Mouse (Mus musculus): ENCODE data around the gene Kcnq1. TPM values are rescaled to one million over a fixed set of nuclear protein-coding genes. Genes with fewer than 3 reads are reported as not detected.

Kcnq1 gene
- total RNA-seq, 2 experiments from 2014 or later = 6.0 to 7.7 TPM

DNA sequence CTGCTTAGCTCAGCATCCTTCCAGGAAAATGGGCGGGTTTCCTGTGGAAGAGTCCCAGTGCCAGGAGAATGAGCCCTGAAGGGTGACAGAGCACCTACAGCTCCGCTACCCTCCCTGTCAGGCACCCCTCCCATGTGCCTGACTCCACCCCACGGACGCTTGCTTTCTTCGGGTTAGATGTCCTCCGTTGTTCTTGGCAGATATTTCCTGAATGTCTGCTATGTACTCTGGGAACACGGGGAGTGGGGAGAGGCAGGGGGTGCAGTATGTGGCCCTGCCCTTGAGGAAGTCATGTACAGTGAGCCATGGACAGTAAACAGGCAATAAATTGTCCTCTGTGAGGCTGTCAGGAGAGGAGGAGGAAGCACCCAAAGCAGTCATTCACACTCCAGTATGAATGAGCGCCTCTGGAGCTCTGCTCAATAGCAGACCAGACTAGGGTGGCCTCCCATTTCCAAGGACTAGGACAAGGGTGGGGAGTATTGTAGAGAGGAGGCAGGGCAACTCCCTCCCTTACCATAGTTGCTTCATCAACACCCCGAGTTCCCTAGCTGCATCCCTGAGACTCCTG, 301.9 kb downstream of the Kcnq1 start:
- no peak for DNase-seq (ENCODE audit: low spot score in 2 of 2)

DNA sequence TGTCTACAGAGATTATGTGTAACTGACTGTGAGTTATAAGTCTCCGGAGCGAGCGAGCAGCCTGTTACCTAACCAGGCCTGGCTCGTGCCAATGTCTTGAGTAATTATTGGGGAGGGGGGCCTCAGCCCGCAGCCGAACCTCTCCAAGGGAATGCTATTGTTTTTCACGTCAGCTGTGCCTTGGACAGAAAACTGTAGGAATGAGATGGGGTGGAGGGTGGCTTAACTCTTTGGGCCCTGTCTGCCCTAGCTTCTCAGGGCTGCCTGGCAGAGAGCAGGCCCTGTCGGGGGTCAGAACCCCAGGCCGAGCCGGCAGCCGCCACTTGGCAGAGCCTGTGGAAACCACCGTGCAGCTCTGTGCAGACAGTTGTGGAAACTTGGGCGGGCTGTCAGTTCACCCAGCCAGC, 302.5 kb downstream of the Kcnq1 start:
- peak in 1 of 2 experiments; percentile 60 for DNase-seq (ENCODE audit: low spot score in 2 of 2)

DNA sequence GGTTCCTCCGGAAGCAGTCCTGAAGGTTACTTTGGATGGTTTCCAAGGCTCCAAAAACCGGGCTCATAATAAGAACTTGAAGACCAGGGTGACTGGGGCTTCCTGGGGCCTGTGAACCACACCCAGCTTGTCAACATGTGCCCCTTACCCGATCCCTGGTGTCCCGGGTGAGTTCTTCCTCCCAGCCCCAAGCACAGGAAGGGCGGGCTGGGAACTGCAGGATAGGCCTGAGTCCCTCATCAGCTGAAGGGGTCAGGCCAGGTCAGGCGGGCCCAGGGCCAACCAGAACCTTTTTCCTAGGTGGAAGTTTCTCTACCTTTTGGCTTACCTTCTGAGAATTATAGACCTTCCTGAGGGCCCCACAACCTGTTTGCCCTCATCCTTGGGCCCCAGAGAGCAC, 306.4 kb downstream of the Kcnq1 start:
- no peak for DNase-seq (ENCODE audit: low spot score in 2 of 2)

DNA sequence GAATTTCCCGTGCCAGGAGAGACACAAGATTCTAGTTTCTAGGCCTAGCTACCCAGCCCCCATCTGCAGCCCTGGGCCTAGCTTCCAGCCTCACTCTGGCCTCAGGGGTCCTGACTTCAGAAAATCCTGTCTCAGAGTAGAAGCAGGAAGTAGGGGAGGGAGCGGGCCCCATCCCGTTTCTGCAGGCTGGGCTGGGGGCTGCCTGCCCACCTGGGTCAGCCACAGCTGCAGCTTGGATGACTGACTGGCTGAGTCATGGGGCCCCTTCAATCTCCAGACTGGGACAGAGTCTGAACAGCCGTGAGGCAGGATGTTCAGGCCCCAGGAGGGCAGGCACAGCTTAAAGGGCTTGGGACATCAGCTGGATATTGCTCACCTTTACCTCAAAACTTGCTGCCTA, 308.9 kb downstream of the Kcnq1 start:
- no peak for DNase-seq (ENCODE audit: low spot score in 2 of 2)

DNA sequence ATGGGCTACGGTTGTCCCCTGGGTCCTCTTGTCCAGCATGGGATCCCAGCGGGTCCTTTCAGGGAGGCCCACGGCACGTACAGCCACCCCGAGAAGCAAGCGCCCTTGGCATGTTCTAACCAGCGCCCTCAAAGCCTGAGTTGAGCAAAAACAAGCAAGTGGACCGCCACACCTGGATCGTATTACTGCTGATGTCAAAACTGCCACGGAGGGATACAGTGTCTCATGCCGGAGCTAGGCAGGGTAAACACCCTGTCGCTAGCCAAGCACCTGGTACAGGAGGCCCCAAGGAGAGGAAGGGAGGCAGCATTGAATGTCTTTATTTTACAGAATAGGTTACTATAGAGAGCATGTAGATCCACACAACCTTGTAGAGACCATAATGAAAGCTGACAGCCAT, 310.2 kb downstream of the Kcnq1 start:
- DNase-seq (ENCODE audit: low spot score in 2 of 2) = no peak

DNA sequence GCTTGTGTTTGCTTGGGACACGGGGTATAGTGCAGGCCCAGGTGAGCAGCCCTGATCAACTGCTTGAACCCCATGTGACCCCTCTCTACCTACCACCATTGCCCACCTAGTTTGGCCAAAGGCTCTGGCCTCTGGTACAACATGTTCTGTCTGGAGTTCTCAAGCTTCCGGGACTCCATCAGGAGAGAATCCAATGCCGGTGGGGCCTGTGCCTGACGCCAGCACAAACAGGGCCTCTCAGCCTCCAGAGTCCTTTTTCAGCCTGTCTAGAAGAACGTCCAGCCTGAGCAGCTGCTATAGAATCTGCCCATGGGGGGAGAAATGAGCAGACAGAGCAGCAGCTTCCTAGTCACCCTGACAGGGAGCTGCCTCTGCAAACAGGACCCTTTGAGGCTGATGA, 311.7 kb downstream of the Kcnq1 start:
- no peak for DNase-seq (ENCODE audit: low spot score in 2 of 2)

DNA sequence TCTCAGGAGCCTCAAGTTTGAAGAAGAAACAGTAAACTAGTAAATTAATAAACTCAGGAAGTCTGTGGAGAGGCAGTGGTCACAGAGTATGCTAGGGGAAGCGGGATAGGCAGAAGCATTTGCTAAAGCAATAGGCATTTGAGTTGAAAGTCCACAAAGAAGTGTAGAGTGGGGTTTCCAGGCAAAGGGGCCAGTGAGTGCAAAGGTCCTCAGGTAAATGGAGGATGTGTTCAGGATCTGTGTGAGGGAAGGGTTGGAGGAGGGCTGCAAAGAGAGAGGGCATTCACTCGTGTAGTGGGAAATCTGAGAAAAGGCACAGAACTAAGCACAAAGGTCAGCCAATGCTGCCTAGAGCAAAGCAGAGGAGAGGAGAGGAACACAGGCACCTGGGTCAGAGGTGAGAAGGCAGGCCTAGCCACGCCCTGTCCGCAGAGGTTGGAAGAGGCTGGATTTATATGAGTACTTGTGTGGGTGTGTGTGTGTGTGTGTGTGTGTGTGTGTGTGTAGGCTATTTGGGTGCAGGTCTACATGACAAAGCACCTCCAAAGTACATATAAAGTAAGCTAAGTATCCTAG, 313.5 kb downstream of the Kcnq1 start:
- DNase-seq (ENCODE audit: low spot score in 2 of 2) = no peak

DNA sequence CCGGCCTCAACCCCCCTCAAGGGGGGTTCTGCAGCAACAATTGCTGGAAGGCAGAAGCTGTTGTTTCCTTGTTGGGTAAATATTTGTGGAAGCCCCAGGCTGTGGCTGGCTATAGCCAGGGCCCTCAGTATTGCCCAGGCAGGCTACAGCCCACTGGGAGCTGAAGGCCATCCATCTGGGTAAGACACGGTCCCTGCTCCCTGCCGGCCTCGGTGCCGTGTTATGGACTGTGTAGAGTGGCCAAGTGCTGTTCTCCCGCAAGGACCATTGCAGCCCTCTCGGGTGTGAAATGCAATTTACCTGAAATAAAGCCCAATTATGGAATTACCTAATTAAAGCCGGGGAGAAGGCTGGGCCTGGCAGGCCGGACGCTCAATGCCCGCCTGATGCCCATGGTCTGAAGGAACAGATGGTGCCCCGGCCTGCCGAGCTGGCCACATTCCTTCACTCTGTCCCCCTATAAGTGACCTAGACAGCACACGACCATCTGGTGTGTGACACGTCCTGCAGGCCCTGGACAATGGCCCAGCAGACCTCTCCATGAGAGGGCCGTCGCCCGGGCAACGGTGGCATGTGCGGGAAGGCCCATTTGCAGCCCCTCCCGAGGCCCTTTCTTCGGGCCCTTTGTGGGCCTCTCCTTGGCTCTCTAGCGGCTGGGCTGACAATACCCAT, 322.1 kb downstream of the Kcnq1 start:
- peak in 1 of 2 experiments; percentile 53 for DNase-seq (ENCODE audit: low spot score in 2 of 2)

DNA sequence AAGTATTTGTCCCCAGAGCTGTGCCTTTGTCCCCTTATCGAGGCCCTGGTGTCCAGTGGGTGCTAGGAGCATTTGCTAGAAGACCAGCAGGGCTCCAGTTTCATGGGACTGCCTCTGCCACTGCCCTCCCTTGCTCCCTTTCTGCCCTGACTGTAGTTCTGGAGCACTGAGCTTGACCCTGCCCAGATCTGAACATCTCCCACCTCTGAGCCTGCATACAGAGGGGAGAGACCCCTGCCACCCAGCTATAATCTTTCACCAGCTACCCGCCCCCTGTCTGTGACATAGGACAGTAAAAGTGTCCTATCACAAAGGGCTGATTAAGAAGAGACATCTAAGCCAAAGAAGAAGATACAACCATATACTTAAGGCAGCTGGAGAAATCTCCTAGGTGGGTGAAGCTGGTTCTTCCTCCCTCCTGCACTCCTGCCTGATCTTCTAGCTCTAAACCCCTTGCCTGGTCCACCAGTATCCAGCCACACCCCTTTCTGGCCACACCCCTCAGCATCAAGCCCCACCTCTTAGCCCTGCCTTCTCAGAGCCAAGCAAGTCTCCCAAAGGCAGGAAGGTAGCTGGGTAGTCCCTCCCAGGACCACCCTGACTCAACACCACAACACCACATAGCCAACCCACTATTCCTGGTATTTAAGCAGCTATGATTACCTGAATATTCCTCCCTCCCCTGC, 322.8 kb downstream of the Kcnq1 start:
- no peak for DNase-seq (ENCODE audit: low spot score in 2 of 2)

DNA sequence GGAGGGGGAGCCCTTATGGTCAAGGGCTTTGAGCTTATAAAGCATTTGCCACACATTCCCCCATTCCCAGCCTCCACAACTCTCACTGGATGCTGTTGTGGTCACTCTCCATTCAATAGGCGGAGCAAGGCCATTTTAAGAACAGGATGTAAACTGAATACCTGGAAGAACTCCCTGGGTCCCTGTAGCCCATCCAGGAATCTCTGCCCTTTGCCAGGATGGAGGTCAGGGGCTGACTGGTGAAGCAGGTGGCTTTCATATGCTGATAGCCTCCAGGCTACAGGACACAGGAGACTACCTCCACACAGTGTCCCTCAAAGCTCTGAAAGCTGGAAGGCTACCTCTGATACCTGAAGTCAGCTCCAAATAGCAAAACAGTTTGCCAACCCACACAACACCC, 326.5 kb downstream of the Kcnq1 start:
- DNase-seq (ENCODE audit: low spot score in 2 of 2) = no peak

DNA sequence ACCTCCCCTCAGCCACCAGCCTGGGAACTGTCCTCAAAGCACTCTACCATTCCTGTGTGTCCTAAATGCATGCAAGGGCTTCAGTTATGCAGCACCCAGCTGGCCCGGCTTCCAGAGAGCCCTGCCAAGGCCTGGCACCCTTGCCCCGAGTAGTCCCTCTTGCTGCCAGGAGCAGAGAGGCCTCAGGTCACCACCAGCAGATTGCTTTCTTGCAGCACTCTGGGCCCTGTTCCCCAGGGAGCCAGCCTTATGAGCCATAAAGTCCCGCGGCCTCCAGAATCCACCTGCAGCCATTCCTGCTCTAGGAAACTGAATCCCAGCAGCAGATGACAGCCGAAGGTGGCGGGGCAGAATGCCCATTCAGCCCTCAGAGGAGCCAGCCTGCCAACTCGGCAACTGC, 327.2 kb downstream of the Kcnq1 start:
- peak in 1 of 2 experiments; percentile 47 for DNase-seq (ENCODE audit: low spot score in 2 of 2)

DNA sequence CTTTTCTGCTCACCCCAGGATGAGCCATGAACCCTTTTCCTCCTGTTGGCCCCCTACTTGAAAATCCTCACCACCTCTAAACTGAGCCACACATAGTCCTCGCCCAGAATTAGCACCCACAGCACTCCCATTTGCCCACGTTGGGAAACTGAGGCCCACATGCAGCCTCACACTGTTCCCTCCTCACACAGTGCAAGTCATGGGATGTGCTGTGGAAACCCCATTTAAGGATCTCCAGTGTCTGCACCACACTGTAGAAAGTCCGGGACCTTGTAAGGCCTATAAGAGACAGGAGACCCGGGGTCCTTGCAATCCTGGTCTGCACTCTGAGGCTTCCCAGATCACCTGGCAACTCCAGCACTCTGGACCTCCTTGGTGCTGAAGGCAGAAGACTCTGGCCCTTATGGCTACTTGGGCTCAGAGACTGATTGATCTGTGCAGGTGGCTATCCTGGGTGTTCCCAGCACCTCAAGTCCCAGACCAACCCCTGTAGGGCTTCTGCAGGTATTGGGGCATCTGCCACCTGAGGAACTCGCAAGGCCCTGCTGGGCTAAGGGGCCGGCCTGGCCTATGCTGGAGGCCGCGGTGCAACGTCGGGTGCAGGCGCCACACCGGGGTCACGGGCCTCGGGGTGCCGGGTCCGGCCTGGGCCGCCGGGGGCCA, 331.2 kb downstream of the Kcnq1 start:
- DNase-seq (ENCODE audit: low spot score in 2 of 2) = no peak

DNA sequence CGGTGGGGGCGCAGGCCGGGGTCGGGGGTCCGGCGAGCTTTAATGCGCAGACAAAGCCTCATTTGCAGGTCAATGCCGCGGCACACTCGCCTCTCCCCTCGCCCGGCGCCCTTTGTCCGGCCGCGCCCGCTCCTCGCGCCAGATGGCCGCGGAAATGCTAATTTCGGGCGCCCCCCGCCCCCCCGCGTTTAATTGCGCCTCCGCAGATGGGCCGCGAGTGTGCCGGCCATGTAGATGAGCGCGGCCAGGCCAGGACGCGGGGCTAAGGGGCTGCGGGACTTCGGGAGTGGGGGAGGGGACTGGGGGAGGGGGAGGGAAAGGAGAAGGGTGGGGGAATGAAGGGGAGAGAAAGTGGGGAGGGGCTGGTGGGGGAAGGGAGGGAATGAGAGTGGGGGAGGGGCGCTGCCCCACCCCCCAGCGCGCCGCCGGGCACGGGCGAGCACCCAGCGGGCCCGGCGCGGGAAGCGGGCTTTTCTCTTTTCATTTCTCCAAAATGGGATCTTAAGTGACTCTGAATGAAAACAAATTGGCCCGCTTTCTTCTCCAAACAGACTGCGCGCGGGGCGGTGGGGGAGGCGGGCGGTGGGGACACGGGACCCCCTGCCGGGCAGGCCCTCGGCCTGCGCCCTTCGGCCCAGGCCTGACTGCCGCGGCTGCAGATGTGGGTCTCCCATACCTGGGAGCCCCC, 331.9 kb downstream of the Kcnq1 start:
- DNase-seq (ENCODE audit: low spot score in 2 of 2) = peak in 1 of 2 experiments; percentile 31

DNA sequence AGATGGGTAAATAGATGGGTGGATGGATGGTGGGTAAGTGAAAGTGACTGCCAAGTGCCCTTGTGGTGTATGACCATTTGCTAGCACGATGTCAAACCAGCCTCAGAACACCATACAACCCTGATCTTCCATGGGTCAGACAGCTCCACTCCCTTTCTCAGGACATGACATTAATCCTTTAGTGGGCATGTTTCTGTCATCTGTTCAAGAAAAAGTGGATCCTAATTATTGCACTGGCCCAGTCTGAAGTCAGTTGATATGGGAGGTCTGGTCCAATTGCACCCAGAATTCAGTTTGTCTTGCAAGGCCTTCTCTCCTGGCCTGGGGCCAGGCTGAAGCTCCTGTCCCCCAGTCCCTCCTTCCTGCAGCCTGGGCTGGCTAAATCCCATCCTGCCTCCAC, 332.8 kb downstream of the Kcnq1 start:
- DNase-seq (ENCODE audit: low spot score in 2 of 2) = no peak

DNA sequence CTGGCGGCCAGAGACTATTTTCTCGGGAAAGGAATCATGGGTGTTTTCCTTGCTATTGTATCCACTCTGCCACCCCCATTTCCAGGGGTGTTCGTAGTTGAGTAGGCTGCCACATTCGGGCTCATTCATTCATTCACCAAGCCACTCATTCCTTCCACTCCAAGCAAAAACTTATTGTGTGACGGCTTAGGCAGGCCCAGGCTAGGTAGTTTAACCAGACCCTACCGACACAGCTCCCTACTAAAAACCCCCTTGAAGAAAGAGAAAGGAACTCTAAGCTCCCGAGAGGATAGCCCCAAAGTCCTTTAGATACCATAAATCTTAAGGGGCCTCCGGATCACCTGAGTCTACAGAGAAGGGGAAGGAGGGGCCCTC, 338.4 kb downstream of the Kcnq1 start:
- no peak for DNase-seq (ENCODE audit: low spot score in 2 of 2)

DNA sequence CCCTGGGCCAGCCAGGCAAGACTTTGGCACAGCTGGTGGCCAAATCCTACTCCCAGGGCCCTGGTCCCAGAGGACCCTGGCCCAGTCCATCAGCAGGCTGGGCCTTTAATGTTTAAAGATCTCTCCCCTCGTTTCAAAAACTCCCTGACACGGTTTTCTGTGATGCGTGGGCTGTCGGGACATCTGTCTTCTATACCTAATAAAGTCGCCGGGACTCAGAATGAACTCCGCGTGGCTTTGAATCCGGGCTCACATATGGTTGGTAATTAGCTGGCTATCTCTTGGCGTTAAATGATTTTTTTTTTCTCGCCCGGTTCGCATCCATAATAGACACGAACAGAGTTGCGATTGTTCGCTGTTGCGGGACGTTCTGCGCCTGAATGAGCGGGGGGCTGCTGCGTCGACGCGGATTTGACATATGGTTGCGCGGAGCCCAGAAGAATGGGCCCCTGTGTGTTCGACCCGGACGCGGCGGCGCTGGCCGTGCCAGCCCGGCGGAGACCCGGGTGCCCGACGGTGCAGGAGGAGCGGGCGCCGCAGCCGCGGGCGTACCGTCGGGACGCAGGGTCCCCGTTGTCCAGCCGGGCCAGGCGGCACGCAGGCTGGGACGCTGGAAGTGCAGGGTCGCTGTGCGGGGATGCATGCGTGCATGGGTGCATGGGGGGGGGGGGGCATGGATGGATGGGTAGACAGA, 338.9 kb downstream of the Kcnq1 start:
- DNase-seq (ENCODE audit: low spot score in 2 of 2) = no peak

DNA sequence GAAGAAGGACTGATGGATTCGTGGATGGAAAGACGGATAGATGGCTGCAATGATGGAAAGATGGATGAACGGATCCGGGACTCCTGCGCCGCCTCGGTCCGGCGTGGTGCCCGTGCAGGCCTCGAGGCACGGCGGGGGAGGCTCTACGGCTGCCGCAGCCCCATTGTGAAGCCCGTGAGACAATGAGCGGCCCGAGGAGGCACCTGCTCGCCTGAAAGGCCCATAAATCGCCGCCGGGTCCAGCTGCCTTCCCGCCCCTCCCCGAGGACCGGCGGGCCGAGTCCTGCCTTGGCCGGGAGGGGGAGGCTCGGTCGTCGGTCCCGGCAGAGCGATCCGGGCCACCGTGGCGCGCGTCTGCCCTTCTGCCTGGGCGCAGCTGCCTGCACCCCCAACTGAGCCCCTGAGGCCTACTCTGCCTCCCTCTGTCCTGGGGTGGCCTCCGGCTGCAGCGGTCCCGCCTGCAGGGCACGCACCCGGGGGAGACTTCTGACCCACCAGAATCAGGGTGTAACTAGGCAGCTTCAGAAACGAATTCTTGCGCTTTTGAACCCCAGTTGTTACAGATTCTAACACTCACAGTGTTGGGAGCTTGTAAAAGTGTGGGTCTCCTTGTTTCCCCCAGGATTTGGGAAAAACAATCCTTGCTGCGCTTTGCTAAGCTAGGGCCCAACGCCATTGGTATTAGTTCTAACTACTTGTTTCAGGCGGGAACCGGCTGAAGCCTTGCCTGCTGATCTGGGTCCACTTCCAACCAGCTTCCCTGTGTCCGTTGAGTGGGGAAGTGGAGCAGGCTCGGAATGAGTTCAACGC, 339.7 kb downstream of the Kcnq1 start:
- peak in 1 of 2 experiments; percentile 35 for DNase-seq (ENCODE audit: low spot score in 2 of 2)

DNA sequence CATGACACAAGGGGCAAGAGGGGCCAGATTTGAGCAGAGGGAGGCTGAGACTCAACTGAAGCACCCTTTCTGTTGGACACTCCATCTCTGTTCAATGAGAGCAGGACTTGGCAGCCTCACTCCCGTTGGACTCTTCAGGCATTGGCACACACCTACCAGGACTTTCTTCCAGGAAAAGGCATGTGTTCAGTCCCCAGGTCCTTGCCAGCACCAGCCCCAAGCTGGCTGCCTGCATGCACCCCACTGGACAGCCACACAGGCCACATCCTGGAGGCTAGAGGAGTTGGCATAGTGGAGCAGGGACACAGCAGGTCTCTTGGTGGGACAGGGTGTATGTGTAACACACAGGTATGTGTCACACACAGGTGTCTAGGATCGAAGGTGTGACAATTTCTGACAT, 341.0 kb downstream of the Kcnq1 start:
- no peak for DNase-seq (ENCODE audit: low spot score in 2 of 2)

DNA sequence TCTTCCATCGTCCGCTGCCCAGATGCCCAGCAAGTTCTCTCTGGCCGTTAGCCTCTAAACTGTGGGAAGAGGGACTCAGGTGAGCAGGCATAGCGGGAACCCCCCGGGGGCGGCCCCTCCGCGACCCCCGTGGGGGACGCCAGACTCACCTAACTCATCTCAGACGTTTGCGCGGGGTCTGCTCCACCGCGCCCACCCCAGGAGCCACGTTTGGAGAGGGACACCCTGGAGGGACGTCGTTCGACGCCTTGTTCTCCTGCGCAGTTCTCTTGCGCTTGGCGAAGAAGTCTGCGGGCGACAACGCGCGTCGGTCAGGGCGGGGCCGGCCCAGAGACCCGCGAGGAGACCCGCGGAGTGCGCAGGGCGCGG, 352.8 kb downstream of the Kcnq1 start:
- no peak for DNase-seq (ENCODE audit: low spot score in 2 of 2)

All from gastrocnemius, postnatal 4 days (tissue).